Mouse (Mus musculus) liver, adult 2 months (tissue): ENCODE measurements at regions not wholly inside any gene's neighbourhood (a gene's known extent, or its start where the extent isn't known, plus 50 kb on each side); places are given as distances from the start of the nearest gene placed in this dataset.
"Not testable (repeated sequence)": the region's sequence is repeated elsewhere in the genome, so short reads cannot be mapped to it uniquely, and the experiment has no call there.

Experiments
- DNase-seq: peaks from one replicate; pipeline ENCODE4 v3.0.0-alpha.2; 2011; ENCODE audit warnings: low read depth, low spot score; ENCODE audit errors: extremely low read depth
- H3K27ac ChIP-seq: fragments of 200-500 bp; replicated peaks from 2 replicates; pipeline ENCODE4 v1.5.1; 2012; ENCODE audit warnings: low read depth, mild to moderate bottlenecking, control low read depth, inconsistent platforms, low read length; ENCODE audit not compliant: insufficient read depth
- H3K27me3 ChIP-seq: fragments of 200-500 bp; 2 replicates; pipeline ENCODE4 v1.6.1; 2012; ENCODE audit warnings: mild to moderate bottlenecking, moderate library complexity, low read length, inconsistent platforms; ENCODE audit not compliant: control insufficient read depth, insufficient read depth
- H3K36me3 ChIP-seq: fragments of 200-500 bp; 2 replicates; pipeline ENCODE4 v1.6.1; 2012; ENCODE audit warnings: low read length, inconsistent platforms; ENCODE audit not compliant: control insufficient read depth, insufficient read depth
- H3K4me1 ChIP-seq: fragments of 200-500 bp; 2 replicates; pipeline ENCODE4 v1.6.1; 2011; ENCODE audit warnings: low read length; ENCODE audit not compliant: control insufficient read depth, insufficient read depth
- H3K4me3 ChIP-seq: fragments of 200-500 bp; 2 replicates; pipeline ENCODE4 v1.5.1; 2011; ENCODE audit warnings: low read depth, mild to moderate bottlenecking, control low read depth, low read length, moderate library complexity; ENCODE audit not compliant: insufficient read depth
- H3K79me2 ChIP-seq: fragments of 200-500 bp; 2 replicates; pipeline ENCODE4 v1.6.1; 2012; ENCODE audit warnings: inconsistent platforms, mild to moderate bottlenecking, low read length, moderate library complexity; ENCODE audit not compliant: control insufficient read depth, insufficient read depth
- H3K9ac ChIP-seq: fragments of 200-500 bp; 2 replicates; pipeline ENCODE4 v1.6.1; 2012; ENCODE audit warnings: low read depth, mild to moderate bottlenecking, control low read depth, inconsistent platforms, low read length
- CTCF ChIP-seq: fragments of 200-500 bp; IDR thresholded peaks from 2 replicates; pipeline ENCODE4 v1.5.1; 2011; ENCODE audit warnings: low read depth, low read length, control low read depth
- POLR2A ChIP-seq: fragments of 200-500 bp; IDR thresholded peaks from 2 replicates; pipeline ENCODE4 v1.6.1; 2011; ENCODE audit warnings: low read length, control low read depth; ENCODE audit not compliant: insufficient read depth; ENCODE audit errors: extremely low read depth
- WGBS: fragments of 180-500 bp; shearing (Covaris S2); methylation state at CpG from one replicate; pipeline ENCODE4 v1.1.7; 2018; 5-methylcytosine and 5-hydroxymethylcytosine counted together

DNA sequence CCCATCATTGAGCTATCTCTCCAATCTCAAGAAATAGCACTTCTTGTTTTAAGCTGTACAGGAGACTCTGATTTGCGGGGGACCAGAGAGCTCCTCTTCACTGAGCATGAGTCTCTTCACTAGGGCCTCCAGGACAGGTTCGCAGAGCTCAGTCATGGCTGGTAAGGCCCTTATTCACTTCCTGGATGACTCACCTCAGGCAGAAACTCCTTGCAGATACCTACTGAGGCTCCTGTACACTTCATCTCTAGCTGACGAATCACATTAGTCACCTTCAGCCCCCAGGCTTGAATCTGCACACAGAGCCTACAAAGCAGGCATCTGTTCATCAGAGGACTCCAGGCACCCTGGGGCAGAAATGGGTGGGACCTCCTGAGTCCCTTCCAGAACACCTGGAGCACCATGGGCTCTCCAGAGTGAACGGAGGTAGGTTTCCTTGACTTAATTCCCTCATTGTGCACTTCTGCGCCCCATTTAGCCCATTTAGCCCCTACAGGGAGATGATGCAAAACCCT lies 172.8 kb downstream of the Wdr11 start:
- Histone ChIP-seq H3K79me2 (no peaks in the 10 kb centered on the region), H3K36me3 (no peaks in the 10 kb centered on the region), H3K4me3 (no peak overlapping the region), H3K9ac (no peak overlapping the region), H3K4me1 (no peaks in the 10 kb centered on the region), H3K27me3 (no peaks in the 10 kb centered on the region), H3K27ac (no peak overlapping the region)
- TF ChIP-seq POLR2A (no peak), CTCF (no peak)
- 90% methylated on average over 5 of the region's 5 CpGs for WGBS
- no peak for DNase-seq

GRCm38 (mm10) chr7:129765681-129766080 lies 174.0 kb downstream of the Wdr11 start:
- no peaks in the 10 kb centered on the region for H3K27me3 ChIP-seq
- H3K9ac ChIP-seq: no peak overlapping the region
- DNase-seq: no peak
- H3K4me1 ChIP-seq: no peaks in the 10 kb centered on the region
- H3K4me3 ChIP-seq: no peak overlapping the region
- H3K79me2 ChIP-seq: no peaks in the 10 kb centered on the region
- WGBS: 90% methylated on average over 7 of the region's 7 CpGs
- no peak overlapping the region for H3K27ac ChIP-seq
- no peaks in the 10 kb centered on the region for H3K36me3 ChIP-seq
- TF ChIP-seq POLR2A (no peak), CTCF (no peak)

GRCm38 (mm10) chr7:129766087-129766834 lies 174.6 kb downstream of the Wdr11 start:
- TF ChIP-seq CTCF: no peak
- no peak for TF ChIP-seq POLR2A
- DNase-seq: no peak
- H3K79me2 ChIP-seq: no peaks in the 10 kb centered on the region
- no peaks in the 10 kb centered on the region for H3K27me3 ChIP-seq
- no peak overlapping the region for H3K9ac ChIP-seq
- no peak overlapping the region for H3K27ac ChIP-seq
- no peaks in the 10 kb centered on the region for H3K4me1 ChIP-seq
- H3K36me3 ChIP-seq: no peaks in the 10 kb centered on the region
- WGBS: 79% methylated on average over 6 of the region's 6 CpGs
- H3K4me3 ChIP-seq: no peak overlapping the region

- not testable (repeated sequence) for H3K27me3 ChIP-seq, H3K27ac ChIP-seq, H3K79me2 ChIP-seq, H3K36me3 ChIP-seq, H3K4me3 ChIP-seq, H3K9ac ChIP-seq, DNase-seq, H3K4me1 ChIP-seq
- WGBS: 79% methylated on average over 1 of the region's 1 CpGs
Observed at GRCm38 (mm10) chr7:129769673-129770072, 178.0 kb downstream of the Wdr11 start.

DNA sequence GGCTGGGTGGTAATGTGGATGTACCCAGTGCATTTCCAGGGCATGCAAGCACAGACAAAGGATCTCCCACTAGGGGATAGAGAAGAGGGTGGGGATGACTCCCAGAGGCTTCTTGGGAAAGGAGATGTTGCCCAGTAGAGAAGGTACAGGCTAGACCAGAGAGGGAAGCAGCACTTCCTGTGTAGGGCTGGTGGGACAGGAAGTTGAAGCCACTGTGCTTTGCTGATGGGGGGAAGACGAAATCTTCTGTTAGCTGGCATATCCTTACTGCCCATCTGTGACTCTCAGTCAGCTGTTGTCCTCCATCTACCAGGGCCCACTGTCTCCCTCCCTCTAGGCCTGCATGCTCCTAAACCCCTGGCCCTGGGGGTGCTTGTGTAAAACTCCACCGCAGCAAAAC lies 180.2 kb downstream of the Wdr11 start:
- Histone ChIP-seq H3K27ac (no peak overlapping the region), H3K4me3 (no peak overlapping the region), H3K4me1 (no peaks in the 10 kb centered on the region), H3K79me2 (no peaks in the 10 kb centered on the region), H3K36me3 (no peaks in the 10 kb centered on the region), H3K27me3 (no peaks in the 10 kb centered on the region), H3K9ac (no peak overlapping the region)
- 84% methylated on average over 2 of the region's 2 CpGs for WGBS
- TF ChIP-seq CTCF (no peak), POLR2A (no peak)
- no peak for DNase-seq

GRCm38 (mm10) chr7:129772540-129773331 lies 181.1 kb downstream of the Wdr11 start:
- DNase-seq: no peak
- H3K4me1 ChIP-seq: no peaks in the 10 kb centered on the region
- no peaks in the 10 kb centered on the region for H3K27me3 ChIP-seq
- H3K9ac ChIP-seq: no peak overlapping the region
- no peak overlapping the region for H3K27ac ChIP-seq
- no peaks in the 10 kb centered on the region for H3K36me3 ChIP-seq
- no peak overlapping the region for H3K4me3 ChIP-seq
- TF ChIP-seq POLR2A (no peak), CTCF (no peak)
- no peaks in the 10 kb centered on the region for H3K79me2 ChIP-seq
- WGBS: 88% methylated on average over 11 of the region's 11 CpGs
